Mouse (Mus musculus) common myeloid progenitor, adult 5-6 weeks (primary cell): ENCODE measurements around the gene Ulk3. TPM values are rescaled to one million over a fixed set of nuclear protein-coding genes. Genes with fewer than 3 reads are reported as not detected.

Experiments used
- ATAC-seq: replicated peaks from 2 replicates; pipeline ENCODE4 v1.8.0; 2016; ENCODE audit warnings: low read depth, mild to moderate bottlenecking, moderate TSS enrichment, inconsistent platforms; ENCODE audit not compliant: poor library complexity, severe bottlenecking
- total RNA-seq: library from RNA; stranded (forward); fragments of 200-1000, 187-1606 nt; gene quantifications from 2 replicates; pipeline ENCODE4 v1.2.3, GENCODE M21; 2017

Gene Ulk3
- total RNA-seq, 1 experiment from 2014 or later: 10.6 TPM

DNA sequence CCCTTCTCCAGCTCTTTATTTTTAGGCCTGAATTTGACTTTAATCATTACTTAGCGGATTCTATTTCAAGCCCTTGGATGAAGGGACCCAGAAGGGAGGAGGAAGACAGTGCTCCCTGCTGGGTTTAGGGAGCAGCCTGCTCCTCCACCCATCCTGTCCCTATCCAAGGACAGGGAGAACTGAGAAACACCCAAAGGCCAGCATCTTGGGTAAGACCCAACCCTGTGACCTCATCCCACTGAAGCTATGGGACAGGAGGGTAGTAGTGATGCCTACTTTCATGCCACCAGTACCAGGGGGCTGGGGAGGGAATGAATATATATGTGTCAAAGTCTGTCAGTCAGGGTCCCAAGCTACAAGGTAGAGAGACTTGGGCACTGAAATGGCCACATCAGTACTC, 51.8 kb downstream of the Ulk3 start:
- ATAC-seq: no peak

DNA sequence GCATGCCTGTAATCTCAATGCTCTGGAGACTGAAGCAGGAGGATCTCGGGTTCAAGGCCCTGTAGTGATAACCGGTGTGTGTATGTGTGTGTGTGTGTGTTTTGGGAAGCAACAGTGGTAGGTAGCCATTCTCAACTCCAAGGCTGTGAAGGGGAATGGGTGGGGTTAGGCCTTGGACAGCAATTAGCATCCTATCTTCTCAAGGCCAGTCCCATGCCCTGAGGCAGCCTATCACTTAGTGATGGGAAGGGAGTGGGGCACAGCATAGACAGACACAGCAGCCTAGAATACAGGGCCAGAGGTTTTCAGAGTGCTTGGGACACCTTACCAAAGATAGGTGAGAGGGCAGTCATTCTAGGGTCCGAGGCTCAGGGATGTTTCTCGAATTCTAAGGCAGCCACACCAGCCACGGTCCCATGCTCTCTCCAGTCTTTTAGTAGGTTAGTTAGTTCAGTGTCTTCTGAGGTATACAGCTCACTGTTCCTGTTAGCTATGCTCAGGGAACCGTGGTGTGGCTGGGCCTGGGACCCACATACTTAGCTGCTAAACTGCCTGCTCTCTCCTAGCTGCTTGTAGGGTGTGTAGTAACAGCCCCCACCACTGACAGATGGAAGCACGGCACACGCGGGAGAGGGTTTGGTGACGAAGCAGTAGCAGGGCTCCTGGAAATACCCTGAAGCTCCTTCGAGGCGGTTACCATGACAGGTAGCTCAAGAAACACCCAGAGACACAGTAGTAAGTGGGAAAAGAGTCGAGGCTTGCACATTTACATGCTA, 52.7 kb downstream of the Ulk3 start:
- no peak for ATAC-seq

DNA sequence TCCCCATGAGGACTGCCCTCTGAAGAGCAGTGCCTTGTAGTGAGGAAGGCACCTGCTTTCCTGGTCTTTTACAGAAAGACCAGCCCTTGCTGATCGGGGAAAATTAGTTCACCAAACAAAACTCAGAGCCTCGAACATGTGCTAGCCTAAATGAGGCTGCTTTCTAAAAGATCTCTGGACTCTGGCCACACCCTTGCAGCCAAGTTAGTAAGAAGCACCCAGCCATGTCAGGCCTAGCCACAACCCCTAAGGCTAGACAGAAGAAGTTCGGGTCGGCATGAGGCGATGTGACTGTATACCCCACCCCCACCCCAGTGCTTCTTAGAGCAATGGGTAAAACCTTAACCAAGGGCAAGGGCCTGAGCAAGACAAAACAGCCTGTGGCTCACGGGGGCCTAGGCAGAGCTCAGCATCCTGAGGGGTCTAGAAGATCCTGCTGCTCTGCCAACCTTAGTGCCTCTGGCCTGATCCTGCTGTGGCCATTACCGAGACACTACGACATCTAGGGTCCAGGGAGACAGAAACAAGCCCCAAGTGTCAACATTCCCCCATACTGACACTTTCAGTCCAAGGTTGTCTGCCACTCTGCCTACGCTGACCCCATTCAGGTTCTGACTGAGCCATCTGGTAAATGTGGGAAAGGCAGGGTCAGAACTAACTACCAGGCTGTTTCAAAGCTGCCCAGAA, 54.1 kb downstream of the Ulk3 start:
- ATAC-seq: no peak

DNA sequence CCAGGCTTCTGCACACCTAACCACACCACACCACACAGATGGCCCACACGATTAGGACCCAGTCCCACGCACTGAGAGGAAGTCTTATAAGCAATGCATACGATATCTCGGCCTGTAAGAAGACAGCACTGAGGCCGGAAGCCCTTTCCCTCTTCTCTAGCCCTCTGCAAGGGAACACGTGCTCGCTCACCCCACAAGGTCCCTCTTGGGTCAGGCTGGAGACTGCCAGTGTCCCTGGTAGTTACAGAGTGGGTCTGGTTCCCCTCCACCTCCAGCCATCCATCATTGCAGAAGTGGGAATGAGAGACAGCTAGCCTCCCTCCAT, 54.6 kb downstream of the Ulk3 start:
- ATAC-seq: peak; percentile 38

DNA sequence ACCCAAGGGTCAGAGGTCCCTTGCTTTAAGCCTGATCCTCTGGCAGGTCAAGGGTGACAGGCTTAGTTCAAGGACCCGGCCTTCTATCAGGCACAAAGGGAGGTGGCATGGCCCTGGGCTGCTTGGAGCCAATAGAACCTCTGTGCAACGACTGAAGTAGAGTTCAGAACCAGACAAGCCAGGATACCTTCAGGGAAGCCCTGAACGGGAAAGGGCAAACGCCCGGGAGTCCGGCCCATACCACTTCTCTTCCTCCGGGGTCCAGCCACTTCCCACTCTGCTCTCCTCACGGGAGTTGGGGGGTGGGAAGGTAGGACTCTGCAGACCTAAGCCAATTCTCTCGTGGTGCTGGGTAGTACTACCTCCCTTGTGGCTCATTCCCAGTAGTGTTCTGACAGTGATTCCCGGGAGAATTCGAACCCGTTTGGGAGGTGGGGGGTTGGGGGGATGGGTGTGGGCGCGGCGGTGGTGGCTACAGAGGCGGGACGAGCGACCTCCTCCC, 55.2 kb downstream of the Ulk3 start:
- ATAC-seq: no peak

DNA sequence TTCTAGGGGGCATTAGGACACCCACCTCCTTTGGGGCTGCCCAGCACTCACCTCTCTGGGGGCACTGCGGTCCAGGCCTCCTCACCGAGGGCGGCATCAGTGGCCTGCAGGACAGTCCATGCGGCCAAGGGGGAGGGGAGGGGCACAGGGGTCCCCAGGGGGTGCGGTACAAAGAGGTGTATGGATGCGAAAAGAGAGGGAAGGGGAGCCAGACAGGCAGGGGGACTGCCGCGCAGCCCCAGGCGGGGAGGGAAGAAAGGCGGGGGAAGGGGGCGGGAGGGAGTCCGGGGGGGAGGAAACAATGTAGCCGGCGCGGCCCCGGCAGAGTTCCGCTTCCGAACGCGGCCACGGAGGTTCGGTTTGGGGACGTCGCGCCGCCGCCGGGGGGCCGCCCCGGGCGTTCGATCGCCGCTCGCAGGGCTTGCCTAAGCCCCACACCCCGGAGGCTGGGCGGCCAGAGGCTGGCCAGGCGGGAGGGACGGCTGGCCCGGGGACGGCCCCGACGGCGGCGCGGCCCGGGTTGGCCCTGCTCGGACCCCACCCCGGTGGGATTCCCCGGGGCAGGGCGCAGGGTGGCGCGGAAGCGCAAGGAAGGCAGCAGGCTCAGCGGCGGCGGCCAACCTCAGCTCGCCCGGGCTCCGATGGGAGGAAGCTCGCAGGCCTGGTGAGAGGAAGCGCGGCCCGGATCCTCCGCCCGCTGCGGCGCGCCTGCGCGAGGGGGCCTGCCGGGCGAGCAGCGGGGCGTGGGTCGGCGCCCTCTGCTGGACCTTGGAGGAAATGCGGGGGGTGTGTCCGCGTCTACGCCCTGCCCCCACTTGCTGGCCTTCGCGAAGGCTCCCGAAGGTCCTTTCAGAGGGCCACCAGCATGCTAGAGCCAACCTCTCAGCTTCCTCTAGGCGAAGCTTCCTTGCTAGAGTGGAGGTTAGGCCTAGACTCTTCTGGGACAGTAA, 56.0 kb downstream of the Ulk3 start:
- ATAC-seq: peak; percentile 49

Other genes starting within 250 kb of the Ulk3 start
- 16.2 and 17.4 TPM in 2 replicates for gene Ppcdc, start 149.3 kb upstream of the Ulk3 start, total RNA-seq
- gene Scamp5, start 121.4 kb upstream of the Ulk3 start, total RNA-seq: 0.34 and 0.37 TPM in 2 replicates
- gene Rpp25, start 85.4 kb upstream of the Ulk3 start, total RNA-seq: not detected in 2 replicates
- 86.5 and 107 TPM in 2 replicates for gene Cox5a, start 68.2 kb upstream of the Ulk3 start, total RNA-seq
- gene Fam219b, start 51.9 kb upstream of the Ulk3 start, total RNA-seq: 12.2 and 13.6 TPM in 2 replicates
- gene Mpi, start 36.7 kb upstream of the Ulk3 start, total RNA-seq: 10.7 and 14.5 TPM in 2 replicates
- gene Scamp2, start 28.5 kb upstream of the Ulk3 start, total RNA-seq: 19.2 and 24.9 TPM in 2 replicates
- not detected in 2 replicates for gene Cplx3, start 16.8 kb downstream of the Ulk3 start, total RNA-seq
- not detected in 2 replicates for gene Lman1l, start 31.3 kb downstream of the Ulk3 start, total RNA-seq
- gene Csk, start 64.2 kb downstream of the Ulk3 start, total RNA-seq: 134 and 190 TPM in 2 replicates
- not detected in 2 replicates for gene Cyp1a2, start 94.3 kb downstream of the Ulk3 start, total RNA-seq
- gene Cyp1a1, start 98.5 kb downstream of the Ulk3 start, total RNA-seq: 0.50 TPM in 1 of 2 replicates, not detected in the other
- 7.2 and 9.8 TPM in 2 replicates for gene Edc3, start 119.1 kb downstream of the Ulk3 start, total RNA-seq
- gene Clk3, start 176.4 kb downstream of the Ulk3 start, total RNA-seq: 38.1 and 40.5 TPM in 2 replicates
- 1.9 and 2.2 TPM in 2 replicates for gene Arid3b, start 247.3 kb downstream of the Ulk3 start, total RNA-seq